In the genomic region with DNA sequence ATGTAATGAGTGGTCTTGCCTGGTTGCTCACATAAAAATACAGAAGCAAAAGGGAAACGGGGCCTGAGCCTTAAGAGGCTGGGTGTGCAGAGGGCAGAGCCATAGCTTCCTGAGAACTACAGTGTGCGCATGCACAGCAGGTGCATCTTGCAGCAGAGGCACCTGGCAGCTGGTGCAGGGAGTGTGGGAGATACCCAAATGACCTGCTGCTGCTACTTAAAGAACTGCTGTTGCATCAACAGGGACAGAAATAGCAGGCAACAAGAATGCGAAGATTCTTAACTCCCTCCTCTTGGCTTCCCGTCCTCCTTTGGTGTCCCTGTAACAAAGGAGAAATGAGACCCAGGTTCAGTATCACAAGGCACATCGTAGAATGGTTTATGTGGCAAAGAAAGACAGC, we compare ENCODE assay signal across 41 mouse cellular contexts. TPM values are rescaled to one million over a fixed set of nuclear protein-coding genes. Genes with fewer than 3 reads are reported as not detected.
DNase-seq lines count a peak whose midpoint lies in the region; ATAC-seq lines count a peak whose summit lies in the region.
"Had no signal": no experiment of that assay in that cellular context is flagged by ENCODE, and none has a peak within 500 bp of the region (broad histone marks: within the 10 kb centered on the region; RNA-seq: fewer than 3 reads in every experiment).

No protein-coding gene starts in this region.

- peak; percentile 27 for DNase-seq in layer of hippocampus, adult 9-11 months
- no peak for DNase-seq in layer of hippocampus, postnatal 25 days (ENCODE audit: extremely low spot score in 1 of 2, low spot score in 1 of 2)
- DNase-seq in neural tube, embryonic 10.5 days (ENCODE audit: extremely low spot score, low spot score) = no peak
- DNase-seq in embryonic facial prominence, embryonic 10.5 days (ENCODE audit: low spot score) = no peak
- DNase-seq in splenic B cell, adult 2 months (ENCODE audit: low read depth, low spot score) = peak; percentile 36
- DNase-seq in lung, postnatal 4 days = no peak
- DNase-seq: adrenal gland, adult 2 months; adrenal gland, postnatal 36 days; cerebellum, adult 2 months; cerebellum, postnatal 25 days; forebrain, postnatal 0 days; heart, adult 2 months; heart, postnatal 10 days; kidney, adult 11 months; kidney, postnatal 25 days; liver; lung, adult 2 months; lung, postnatal 14 days; right cerebral cortex, postnatal 4 days; thymus, postnatal 14 days had no signal

- 0 out of 2 replicates have a peak overlapping the region, but pooled peaks have one; percentile 23 for H3K27ac ChIP-seq in neural tube, embryonic 13.5 days (replicated peaks)
- H3K27ac ChIP-seq in embryonic facial prominence, embryonic 10.5 days (replicated peaks) = 0 out of 2 replicates have a peak overlapping the region, but pooled peaks have one; percentile 4
- H3K27ac ChIP-seq: heart, adult 2 months; heart, embryonic 13.5 days; hindbrain, embryonic 14.5 days; kidney, embryonic 15.5 days; liver, embryonic 14.5 days; stomach, embryonic 15.5 days had no signal

- no peak overlapping the region for H3K4me2 ChIP-seq in neural tube, embryonic 13.5 days
- H3K4me2 ChIP-seq: heart, embryonic 13.5 days; hindbrain, embryonic 14.5 days; kidney, embryonic 15.5 days; stomach, embryonic 15.5 days had no signal

- no peak overlapping the region for H3K4me3 ChIP-seq in neural tube, embryonic 13.5 days
- H3K4me3 ChIP-seq in embryonic facial prominence, embryonic 10.5 days = no peak overlapping the region
- H3K4me3 ChIP-seq: heart, adult 2 months; heart, embryonic 13.5 days; kidney, embryonic 15.5 days; stomach, embryonic 15.5 days had no signal

- H3K36me3 ChIP-seq in neural tube, embryonic 13.5 days = no peaks in the 10 kb centered on the region
- H3K36me3 ChIP-seq in embryonic facial prominence, embryonic 10.5 days (replicated peaks) = no peaks in the 10 kb centered on the region
- no peaks in the 10 kb centered on the region for H3K36me3 ChIP-seq in splenic B cell, adult 2 months (ENCODE audit: control insufficient read depth, insufficient read depth, low read length, poor library complexity, severe bottlenecking)
- H3K36me3 ChIP-seq: heart, embryonic 13.5 days; kidney, embryonic 15.5 days; stomach, embryonic 15.5 days had no signal

- 68% methylated on average over 5 of the region's 5 CpGs for WGBS in neural tube, embryonic 13.5 days
- WGBS in embryonic facial prominence, embryonic 10.5 days = 70% methylated on average over 5 of the region's 5 CpGs

- peaks cover 33% of the 10 kb centered on the region for H3K4me1 ChIP-seq in neural tube, embryonic 13.5 days (replicated peaks)
- H3K4me1 ChIP-seq in embryonic facial prominence, embryonic 10.5 days = peaks cover 37% of the 10 kb centered on the region

- H3K9ac ChIP-seq in neural tube, embryonic 13.5 days = no peak overlapping the region
- H3K9ac ChIP-seq: forebrain, postnatal 0 days; heart, embryonic 13.5 days; hindbrain, embryonic 14.5 days; kidney, embryonic 15.5 days; liver, embryonic 14.5 days; stomach, embryonic 15.5 days had no signal

- no peaks in the 10 kb centered on the region for H3K9me3 ChIP-seq in neural tube, embryonic 13.5 days
- H3K9me3 ChIP-seq in embryonic facial prominence, embryonic 10.5 days = peaks cover 4% of the 10 kb centered on the region; the same call in 1 of the 2 replicates
- H3K9me3 ChIP-seq: kidney, embryonic 15.5 days; stomach, embryonic 15.5 days had no signal

- ATAC-seq in neural tube, embryonic 13.5 days (ENCODE audit: low read depth) = no peak
- ATAC-seq in megakaryocyte progenitor cell, adult 5-6 weeks (replicated peaks; ENCODE audit: poor library complexity) = no peak
- ATAC-seq: activated CD4-positive, CD25-positive, alpha-beta regulatory T cell, adult 4 months; CD4-positive, CD25-positive, alpha-beta regulatory T cell, adult 4 months; forebrain, postnatal 0 days; inflammation-experienced regulatory T-cells, adult 6 months had no signal

- no peaks in the 10 kb centered on the region for H3K27me3 ChIP-seq in neural tube, embryonic 13.5 days
- peaks cover 4% of the 10 kb centered on the region; the same call in 1 of the 2 replicates for H3K27me3 ChIP-seq in embryonic facial prominence, embryonic 10.5 days (replicated peaks; ENCODE audit: low read depth, poor library complexity, severe bottlenecking)
- H3K27me3 ChIP-seq in splenic B cell, adult 2 months (ENCODE audit: control insufficient read depth, insufficient read depth, low read length, poor library complexity, severe bottlenecking) = no peaks in the 10 kb centered on the region
- H3K27me3 ChIP-seq: kidney, embryonic 15.5 days; stomach, embryonic 15.5 days had no signal

RNA-seq across cellular contexts. Expression of gene Gm21915, which starts 56.3 kb away (rescaled TPM):
- total RNA-seq in layer of hippocampus, postnatal 25 days (2021) = not detected
- polyA plus RNA-seq in neural tube, embryonic 13.5 days (2015; fragmentation: Nextera tagmentation; extraction: Ambion mirVana) = not detected in 2 replicates
- polyA plus RNA-seq in embryonic facial prominence, embryonic 10.5 days (2016; fragmentation: Nextera tagmentation; extraction: Ambion mirVana) = not detected in 2 replicates
- not detected in 2 replicates for total RNA-seq in megakaryocyte progenitor cell, adult 5-6 weeks (2015)
- not detected in 2 replicates for total RNA-seq in megakaryocyte progenitor cell, adult 5-6 weeks (2017)
- total RNA-seq: adrenal gland, adult 2 months; adrenal gland, postnatal 36 days; forebrain, postnatal 0 days; gastrocnemius, adult 8-10 months; gastrocnemius, postnatal 4 days; heart, adult 2 months; heart, postnatal 10 days; hematopoietic stem cell, adult 5-6 weeks; layer of hippocampus, adult 18-20 months; layer of hippocampus, postnatal 14 days; left cerebral cortex, adult 8-10 months; left cerebral cortex, postnatal 36 days; megakaryocyte, adult 5-6 weeks; midbrain, postnatal 0 days had no signal
- polyA plus RNA-seq: activated CD4-positive, CD25-positive, alpha-beta regulatory T cell, adult 4 months; adrenal gland, adult 2 months; CD4-positive, CD25-positive, alpha-beta regulatory T cell, adult 4 months; cerebellum, adult 2 months; embryonic facial prominence, embryonic 11.5 days; forebrain, postnatal 0 days; heart, adult 2 months; heart, embryonic 13.5 days; hindbrain, embryonic 14.5 days; inflammation-experienced regulatory T-cells, adult 6 months; kidney, embryonic 15.5 days; liver, embryonic 14.5 days; lung, adult 2 months; midbrain, postnatal 0 days; stomach, embryonic 15.5 days; urinary bladder, adult 2 months had no signal

Comparison
In these comparisons a context has a peak if more than half of its experiments do, and no peak if none do; other contexts are left out.
1. DNase-seq: peak in layer of hippocampus, adult 9-11 months (single experiment) and splenic B cell, adult 2 months (single experiment); none in layer of hippocampus, postnatal 25 days (0 of 2), neural tube, embryonic 10.5 days (single experiment), embryonic facial prominence, embryonic 10.5 days (single experiment) and lung, postnatal 4 days (0 of 2).